Mouse (Mus musculus) kidney, postnatal 4 days (tissue): ENCODE data around the gene Sptbn2.

Experiments used
- DNase-seq, 2 experiments: peaks; one replicate each; pipeline ENCODE4 v3.0.0; 2021; ENCODE audit warnings: mixed read lengths in 2 of 2

The Sptbn2 gene

GRCm38 (mm10) chr19:4786313-4786712 is 75.3 kb downstream of the Sptbn2 start:
- no peak for DNase-seq

GRCm38 (mm10) chr19:4793281-4793830 is 82.4 kb downstream of the Sptbn2 start:
- DNase-seq, result no peak

- peak; percentile 95 to 98 for DNase-seq
These were observed 83.0 kb downstream of the Sptbn2 start, which contains the start of gene Rbm4 for GRCm38 (mm10) chr19:4793831-4794422. TSS of gene Rbm4 (minus strand) at chr19:4793901.

- DNase-seq, result no peak
These were observed 85.0 kb downstream of the Sptbn2 start for GRCm38 (mm10) chr19:4795929-4796328.

- DNase-seq, result no peak
These were observed 86.9 kb downstream of the Sptbn2 start for GRCm38 (mm10) chr19:4797846-4798245.

- DNase-seq, result no peak
These were observed 88.1 kb downstream of the Sptbn2 start for GRCm38 (mm10) chr19:4799083-4799482.
